Mouse (Mus musculus) heart, postnatal 14 days (tissue): ENCODE data around the gene Tmem109. TPM values are rescaled to one million over a fixed set of nuclear protein-coding genes. Genes with fewer than 3 reads are reported as not detected.
A peak's percentile ranks its signal among the peaks of the same experiment; 100 is the strongest.

Source experiments
- DNase-seq, 2 experiments: peaks; one replicate each; pipeline ENCODE4 v3.0.0; 2021 to 2022
- intact Hi-C: fragments of 180-260 bp; cut with DNase I; formaldehyde crosslinking; loops from one replicate; pipeline ENCODE4 v1.15.1; 2025
- total RNA-seq, 2 experiments: library from RNA; stranded (reverse); gene quantifications; 2 replicates each; pipeline ENCODE4 v1.2.3; 2021

The Tmem109 gene
- total RNA-seq, 2 experiments from 2014 or later = 80.3 to 85.0 TPM

- DNase-seq = no peak
- intact Hi-C loops = loop anchor here (2.0 kb wide), 1 partner anchor 23 kb away; the partner anchor contains the start of gene Tmem132a
These were observed 35.7 kb downstream of the Tmem109 start for GRCm38 (mm10) chr19:10846150-10846549.

DNA sequence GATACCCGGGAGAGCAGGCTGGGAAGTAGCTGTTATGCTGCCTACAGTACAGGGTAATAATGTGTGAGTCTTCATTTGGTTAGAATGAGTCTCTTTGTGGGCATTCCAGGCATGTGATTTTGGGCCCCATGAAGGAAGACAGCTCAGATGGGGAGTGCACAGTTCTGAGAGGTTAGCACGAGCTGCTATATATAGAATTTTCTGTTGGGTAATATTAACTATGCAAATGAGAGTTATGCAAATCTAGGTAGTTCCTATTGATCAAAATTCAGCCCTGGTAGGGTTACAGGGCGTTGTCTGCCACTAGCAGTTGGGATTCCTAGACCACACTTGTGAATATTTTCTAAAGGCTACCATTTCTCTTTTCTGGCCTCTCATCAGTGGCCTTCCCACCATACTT, 36.3 kb downstream of the Tmem109 start:
- no peak for DNase-seq
- intact Hi-C loops = no loop called here

DNA sequence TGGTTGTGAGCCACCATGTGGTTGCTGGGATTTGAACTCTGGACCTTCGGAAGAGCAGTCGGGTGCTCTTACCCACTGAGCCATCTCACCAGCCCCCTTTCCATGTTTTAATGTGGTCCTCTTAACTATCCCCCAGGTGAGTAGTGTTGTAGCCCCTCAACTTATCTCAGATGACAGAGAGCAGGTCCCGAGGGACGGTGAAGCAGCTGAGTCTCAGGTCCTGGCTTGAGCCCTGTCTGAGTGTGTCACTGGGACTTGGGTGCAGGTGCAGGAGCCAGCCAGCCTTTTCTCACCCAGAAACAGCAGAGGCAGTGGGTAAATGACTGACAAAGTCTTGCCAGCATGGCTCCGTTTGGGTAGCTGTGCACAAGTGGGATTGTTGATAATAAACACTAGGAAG, 37.6 kb downstream of the Tmem109 start:
- intact Hi-C loops = no loop called here

DNA sequence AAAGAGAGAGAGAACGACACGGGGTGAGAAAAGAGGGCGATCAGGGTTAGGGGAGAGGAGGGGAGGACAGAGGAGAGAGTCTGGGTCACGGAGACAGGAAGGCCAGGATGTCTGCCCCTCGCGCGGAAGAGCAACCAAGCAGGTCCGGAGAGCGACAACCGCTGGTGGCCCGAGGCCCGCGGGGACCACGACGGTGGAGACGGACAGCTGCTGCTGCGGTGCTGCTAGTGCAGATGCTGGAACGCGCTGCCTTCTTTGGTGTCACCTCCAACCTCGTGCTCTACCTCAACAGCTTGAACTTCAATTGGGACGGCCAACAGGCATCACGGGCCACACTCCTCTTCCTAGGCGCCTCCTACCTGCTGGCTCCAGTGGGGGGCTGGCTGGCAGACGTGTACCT, 38.9 kb downstream of the Tmem109 start:
- peak in 1 of 2 experiments; percentile 25 for DNase-seq
- intact Hi-C loops = no loop called here

More for the DNA sequence above, 37.6 kb downstream of the Tmem109 start:
- DNase-seq = no peak

- intact Hi-C loops = no loop called here
- DNase-seq = peak; percentile 36 to 51
These were observed 39.8 kb downstream of the Tmem109 start for GRCm38 (mm10) chr19:10841721-10842626.

- no peak for DNase-seq
- intact Hi-C loops = no loop called here
These were observed 42.5 kb downstream of the Tmem109 start, which contains the start of gene Slc15a3 for GRCm38 (mm10) chr19:10839010-10839892. Gene Slc15a3 (plus strand): TSS chr19:10839727.

- DNase-seq = no peak
- intact Hi-C loops = no loop called here
These were observed 46.1 kb downstream of the Tmem109 start for GRCm38 (mm10) chr19:10835671-10836070.

DNA sequence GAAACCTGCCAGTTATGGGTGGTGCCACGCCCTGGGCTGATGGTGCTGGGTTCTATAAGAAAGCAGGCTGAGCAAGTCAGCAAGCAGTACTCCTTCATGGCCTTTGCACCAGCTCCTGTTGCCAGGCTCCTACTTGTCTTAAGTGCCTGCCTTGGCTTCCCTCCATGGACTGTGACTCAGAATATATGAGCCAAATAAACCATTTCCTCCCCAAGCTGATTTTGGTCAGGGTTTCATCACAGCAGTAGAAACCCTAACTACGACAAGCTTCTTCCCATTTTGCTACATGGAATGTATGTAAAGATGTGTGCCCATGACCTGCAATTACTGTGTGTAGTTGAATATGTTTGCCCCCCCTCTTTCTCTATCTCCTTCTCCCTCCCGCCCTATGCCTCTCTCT, 48.2 kb downstream of the Tmem109 start:
- intact Hi-C loops = no loop called here
- no peak for DNase-seq

- intact Hi-C loops = no loop called here
- no peak for DNase-seq
These were observed 49.8 kb downstream of the Tmem109 start for GRCm38 (mm10) chr19:10832030-10832429.

DNA sequence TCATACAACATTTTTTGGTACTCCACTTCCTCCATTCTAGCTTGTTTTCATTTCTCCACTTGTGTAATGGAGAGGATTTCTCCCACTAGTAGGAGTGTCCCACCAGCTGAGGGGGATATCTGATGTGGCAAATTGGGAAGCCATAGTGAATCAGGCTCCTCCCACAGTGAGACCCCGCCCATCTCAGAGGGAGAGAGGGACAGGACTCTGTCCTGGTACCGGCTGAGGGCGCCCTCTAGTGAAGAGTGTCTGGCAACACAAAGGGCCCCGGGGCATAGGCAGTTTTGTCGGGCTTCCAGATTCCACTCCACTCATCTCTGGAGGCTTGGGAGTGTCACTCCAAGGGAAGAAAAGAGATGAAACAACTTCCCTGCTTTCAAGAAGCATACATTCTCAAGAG, 50.4 kb downstream of the Tmem109 start:
- intact Hi-C loops = loop anchor here (2.0 kb wide), 1 partner anchor 117 kb away; no protein-coding TSS in a partner anchor
- peak; percentile 65 to 85 for DNase-seq

DNA sequence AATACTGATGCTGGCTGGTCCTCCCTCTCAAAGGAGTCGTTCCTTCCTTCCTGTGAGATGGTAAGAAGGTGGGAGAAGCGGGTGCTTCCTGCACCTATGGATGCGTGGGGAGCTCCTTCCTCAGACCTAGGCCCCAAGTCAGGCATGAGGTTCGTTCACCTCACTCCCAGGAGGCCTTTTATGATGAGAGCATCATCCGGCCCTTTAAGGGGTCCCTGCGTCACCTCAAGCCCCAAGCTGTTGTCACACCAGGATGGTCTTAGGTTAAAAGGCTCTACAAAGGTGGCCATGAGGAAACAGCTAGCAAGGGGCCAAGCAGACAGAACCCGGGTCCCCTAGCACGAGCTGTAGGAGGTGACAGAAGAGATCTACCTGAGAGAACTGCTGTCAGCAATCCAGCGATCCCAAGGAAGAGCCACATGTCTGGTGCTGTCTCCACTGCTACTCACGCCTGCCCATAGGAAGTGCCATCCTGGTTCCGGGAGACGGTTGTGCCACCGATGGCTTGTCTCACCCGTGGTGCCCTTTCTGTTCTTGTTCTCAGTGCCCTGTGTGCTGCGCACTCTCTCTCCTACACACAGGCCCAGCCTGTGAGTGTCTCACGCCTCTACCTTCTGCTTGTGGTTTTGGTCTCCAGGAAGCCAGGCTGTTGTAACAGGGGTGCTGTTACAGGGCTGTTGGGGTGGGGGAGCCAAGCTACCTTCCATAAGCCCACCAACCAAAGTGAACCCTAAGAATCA, 52.2 kb downstream of the Tmem109 start, which contains the start of gene Cd6:
Cd6 (minus strand) TSS at position 623 of the 740 bp plus-strand sequence.
- intact Hi-C loops = loop anchor here (2.0 kb wide), 1 partner anchor 115 kb away; no protein-coding TSS in a partner anchor
- no peak for DNase-seq

DNA sequence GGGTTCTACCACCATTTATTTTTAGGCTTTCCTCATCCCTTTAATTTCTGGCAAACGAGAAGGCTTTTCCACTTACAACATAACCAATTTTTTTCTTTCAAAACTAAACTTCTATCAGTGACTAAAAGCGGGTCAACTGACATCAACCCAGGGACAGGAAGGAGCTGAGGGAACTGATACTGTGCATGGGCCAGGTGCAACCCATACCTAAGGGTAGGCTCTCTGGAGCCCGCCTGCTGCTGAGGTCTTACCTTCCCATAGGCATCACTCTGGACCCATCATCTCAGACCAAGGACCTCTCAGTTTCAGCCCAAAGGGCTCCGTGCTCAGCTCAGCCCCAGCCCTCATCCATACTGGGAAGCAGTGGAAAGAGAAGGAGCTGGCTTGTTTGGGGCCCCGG, 53.5 kb downstream of the Tmem109 start:
- no peak for DNase-seq
- intact Hi-C loops = no loop called here

DNA sequence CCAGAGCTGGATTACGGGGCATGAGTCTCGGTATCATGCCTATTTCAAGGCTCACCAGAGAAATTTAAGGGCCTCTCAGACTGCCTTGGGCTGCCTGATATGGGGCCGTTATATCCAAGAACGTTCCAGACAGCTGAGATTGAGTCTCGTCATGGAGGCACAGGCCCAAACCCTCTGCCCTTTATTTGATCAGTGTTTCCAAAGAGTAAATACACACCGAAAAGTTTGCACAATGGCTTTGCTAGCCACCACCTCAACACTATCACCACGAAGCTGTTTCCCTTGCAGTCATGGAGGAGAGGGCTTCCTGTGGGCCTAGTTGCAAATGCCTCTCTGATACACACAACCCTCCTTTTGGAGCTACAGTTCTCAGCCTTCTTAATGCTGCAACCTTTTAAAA, 57.7 kb downstream of the Tmem109 start:
- intact Hi-C loops = no loop called here
- DNase-seq = no peak

DNA sequence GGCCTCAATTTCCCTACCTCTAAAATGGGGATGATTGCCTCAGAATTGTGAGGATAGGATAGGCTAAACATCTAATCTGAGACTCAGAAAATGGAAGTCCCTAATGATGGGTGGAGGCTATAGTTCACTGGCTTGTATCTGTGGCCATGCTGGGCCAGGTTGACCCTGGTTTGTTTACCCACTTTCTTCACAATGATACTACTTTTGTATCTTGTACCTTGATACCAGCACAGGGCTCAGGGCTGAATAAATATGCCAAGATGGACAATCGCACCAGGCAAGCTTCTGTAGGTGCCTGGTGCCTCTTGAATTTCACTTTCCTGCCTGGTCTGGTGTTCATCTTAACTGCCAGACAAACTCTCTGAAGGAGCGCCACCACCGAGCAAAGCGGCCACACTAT, 59.3 kb downstream of the Tmem109 start:
- DNase-seq = no peak
- intact Hi-C loops = no loop called here

DNA sequence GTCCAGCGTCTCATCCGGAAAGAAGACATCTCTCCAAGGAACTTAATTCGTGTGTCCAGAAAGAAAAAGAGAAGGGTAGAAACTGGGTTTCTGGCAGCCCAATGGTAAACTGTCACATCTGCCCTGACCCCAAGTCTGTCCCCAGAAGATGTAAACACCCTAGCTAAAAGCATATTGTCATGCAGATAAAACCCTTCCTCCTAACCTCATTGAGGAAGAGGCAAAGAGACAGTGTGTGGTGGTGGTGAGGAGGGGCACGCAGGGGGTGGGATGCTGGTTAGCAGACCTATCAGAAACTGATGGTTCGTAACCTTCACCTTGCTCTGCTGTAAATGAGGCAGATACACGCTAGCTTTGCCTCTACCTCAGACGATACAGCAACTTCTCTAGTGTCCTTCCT, 60.5 kb downstream of the Tmem109 start:
- intact Hi-C loops = no loop called here

More for the DNA sequence above, 60.5 kb downstream of the Tmem109 start:
- DNase-seq = no peak

Other genes with a start within 250 kb of the Tmem109 start
- gene Vwce, start 247.8 kb downstream of the Tmem109 start, total RNA-seq = under 1 TPM in 1 of 2 experiments, not detected in 1; 0.45 TPM
- gene Pga5, start 203.9 kb downstream of the Tmem109 start, total RNA-seq = not detected
- 10 to 100 TPM; 18.6 to 20.0 TPM for gene Vps37c, start 193.3 kb downstream of the Tmem109 start, total RNA-seq
- gene Cd5, start 143.0 kb downstream of the Tmem109 start, total RNA-seq = 1 to 10 TPM in 1 of 2 experiments, under 1 TPM in 1; 0.36 to 4.9 TPM
- 1 to 10 TPM in 1 of 2 experiments, under 1 TPM in 1; 0.41 to 3.6 TPM for gene Cd6, start 51.9 kb downstream of the Tmem109 start, total RNA-seq
- 1 to 10 TPM; 2.6 to 2.9 TPM for gene Slc15a3, start 42.3 kb downstream of the Tmem109 start, total RNA-seq
- 10 to 100 TPM; 18.6 to 23.6 TPM for gene Tmem132a, start 12.1 kb downstream of the Tmem109 start, total RNA-seq
- 100 to 1,000 TPM; 184 to 192 TPM for gene Prpf19, start 13.2 kb upstream of the Tmem109 start, total RNA-seq
- not detected for gene Zp1, start 38.6 kb upstream of the Tmem109 start, total RNA-seq
- under 1 TPM in 1 of 2 experiments, not detected in 1; 0.14 TPM for gene Ptgdr2, start 55.2 kb upstream of the Tmem109 start, total RNA-seq
- 1 to 10 TPM; 5.3 to 6.4 TPM for gene Ccdc86, start 67.3 kb upstream of the Tmem109 start, total RNA-seq
- not detected for gene Ms4a10, start 92.7 kb upstream of the Tmem109 start, total RNA-seq
- not detected for gene Ms4a15, start 111.2 kb upstream of the Tmem109 start, total RNA-seq
- gene Ms4a18, start 136.0 kb upstream of the Tmem109 start, total RNA-seq = not detected
- gene Ms4a8a, start 199.1 kb upstream of the Tmem109 start, total RNA-seq = 1 to 10 TPM; 1.8 to 2.7 TPM
- not detected for gene 1700017D01Rik, start 248.9 kb upstream of the Tmem109 start, total RNA-seq